Mouse (Mus musculus) heart, embryonic 13.5 days (tissue): ENCODE results near the gene Ptprm. TPM values are rescaled to one million over a fixed set of nuclear protein-coding genes. Genes with fewer than 3 reads are reported as not detected.

ENCODE experiments used
- ATAC-seq: fragments of 200-750 bp; cut with Nextera tagmentation; 2 replicates; pipeline ENCODE4 v1.8.0; 2017; ENCODE audit warnings: moderate TSS enrichment; ENCODE audit not compliant: insufficient number of reproducible peaks, low FRiP score, low TSS enrichment; ENCODE audit errors: extremely low read depth
- H3K27ac ChIP-seq: fragments of 300-500 bp; sonication (generic); replicated peaks from 2 replicates; pipeline ENCODE4 v1.5.1; 2015; ENCODE audit warnings: moderate library complexity, mild to moderate bottlenecking, inconsistent platforms
- H3K27me3 ChIP-seq: fragments of 300-500 bp; sonication (generic); replicated peaks from 2 replicates; pipeline ENCODE4 v1.6.1; 2015; ENCODE audit warnings: mild to moderate bottlenecking, inconsistent platforms
- H3K36me3 ChIP-seq: fragments of 300-500 bp; sonication (generic); 2 replicates; pipeline ENCODE4 v1.6.1; 2015; ENCODE audit warnings: mild to moderate bottlenecking, inconsistent platforms
- H3K4me1 ChIP-seq: fragments of 300-500 bp; sonication (generic); 2 replicates; pipeline ENCODE4 v1.6.1; 2015; ENCODE audit warnings: inconsistent platforms
- H3K4me2 ChIP-seq: fragments of 300-500 bp; sonication (generic); 2 replicates; pipeline ENCODE4 v1.6.1; 2015; ENCODE audit warnings: inconsistent platforms, mild to moderate bottlenecking, moderate library complexity
- H3K4me3 ChIP-seq: fragments of 300-500 bp; sonication (generic); 2 replicates; pipeline ENCODE4 v1.5.1; 2015; ENCODE audit warnings: moderate library complexity, mild to moderate bottlenecking, inconsistent platforms
- H3K9ac ChIP-seq: fragments of 300-500 bp; sonication (generic); 2 replicates; pipeline ENCODE4 v1.6.1; 2015; ENCODE audit warnings: inconsistent platforms, mild to moderate bottlenecking, moderate library complexity
- H3K9me3 ChIP-seq: fragments of 300-500 bp; sonication (generic); 2 replicates; pipeline ENCODE4 v1.6.1; 2016; ENCODE audit warnings: inconsistent platforms
- WGBS: fragments of 180-500 bp; shearing (Covaris S2); methylation state at CpG from one replicate; pipeline ENCODE4 v1.1.7; 2015; ENCODE audit warnings: mixed read lengths; 5-methylcytosine and 5-hydroxymethylcytosine counted together
- polyA plus RNA-seq: library from polyadenylated mRNA; unstranded; fragments of >200 nt; fragmentation: Nextera tagmentation; extraction: Ambion mirVana; gene quantifications from 2 replicates; pipeline ENCODE4 v1.2.1, GENCODE M21; 2015

Gene Ptprm
- polyA plus RNA-seq, 1 experiment from 2014 or later: 12.7 TPM

GRCm38 (mm10) chr17:67133440-67134103, 220.7 kb downstream of the Ptprm start:
- H3K27me3 ChIP-seq: no peaks in the 10 kb centered on the region
- no peaks in the 10 kb centered on the region for H3K36me3 ChIP-seq
- peak overlapping the region; percentile 55 for H3K4me2 ChIP-seq
- H3K9ac ChIP-seq: no peak overlapping the region
- peaks cover 56% of the 10 kb centered on the region for H3K4me1 ChIP-seq
- no peak overlapping the region for H3K4me3 ChIP-seq
- 16% methylated on average over 13 of the region's 13 CpGs for WGBS
- peak; percentile 37; the same call in 1 of the 2 replicates for ATAC-seq
- H3K27ac ChIP-seq: peak overlapping the region; percentile 86
- no peaks in the 10 kb centered on the region for H3K9me3 ChIP-seq

- peak overlapping the region; percentile 55 for H3K4me2 ChIP-seq
- ATAC-seq: no peak
- WGBS: 84% methylated on average over 4 of the region's 4 CpGs
Observed at GRCm38 (mm10) chr17:67133026-67133425, 221.2 kb downstream of the Ptprm start.

GRCm38 (mm10) chr17:67127530-67127929, 226.7 kb downstream of the Ptprm start:
- H3K27ac ChIP-seq: no peak overlapping the region
- H3K4me2 ChIP-seq: no peak overlapping the region
- no peak for ATAC-seq
- WGBS: 74% methylated on average over 7 of the region's 7 CpGs
- H3K36me3 ChIP-seq: no peaks in the 10 kb centered on the region
- H3K4me1 ChIP-seq: peaks cover 24% of the 10 kb centered on the region
- H3K9ac ChIP-seq: no peak overlapping the region
- no peaks in the 10 kb centered on the region for H3K9me3 ChIP-seq
- no peaks in the 10 kb centered on the region for H3K27me3 ChIP-seq
- H3K4me3 ChIP-seq: no peak overlapping the region

More at GRCm38 (mm10) chr17:67133026-67133425, 221.2 kb downstream of the Ptprm start:
- Histone ChIP-seq H3K4me3 (no peak overlapping the region), H3K9me3 (no peaks in the 10 kb centered on the region), H3K27me3 (no peaks in the 10 kb centered on the region), H3K36me3 (no peaks in the 10 kb centered on the region), H3K4me1 (peaks cover 56% of the 10 kb centered on the region), H3K27ac (peak overlapping the region; percentile 86), H3K9ac (no peak overlapping the region)

GRCm38 (mm10) chr17:67125596-67125995, 228.7 kb downstream of the Ptprm start:
- no peaks in the 10 kb centered on the region for H3K27me3 ChIP-seq
- H3K4me1 ChIP-seq: peaks cover 17% of the 10 kb centered on the region
- no peak overlapping the region for H3K4me2 ChIP-seq
- 72% methylated on average over 4 of the region's 4 CpGs for WGBS
- no peaks in the 10 kb centered on the region for H3K36me3 ChIP-seq
- no peak overlapping the region for H3K9ac ChIP-seq
- H3K4me3 ChIP-seq: no peak overlapping the region
- no peak overlapping the region for H3K27ac ChIP-seq
- ATAC-seq: no peak
- H3K9me3 ChIP-seq: no peaks in the 10 kb centered on the region

GRCm38 (mm10) chr17:67124294-67124693, 230.0 kb downstream of the Ptprm start:
- no peak overlapping the region for H3K4me2 ChIP-seq
- no peaks in the 10 kb centered on the region for H3K36me3 ChIP-seq
- no peak for ATAC-seq
- peaks cover 17% of the 10 kb centered on the region for H3K4me1 ChIP-seq
- H3K9ac ChIP-seq: no peak overlapping the region
- H3K27ac ChIP-seq: no peak overlapping the region
- no peaks in the 10 kb centered on the region for H3K27me3 ChIP-seq
- 69% methylated on average over 5 of the region's 5 CpGs for whole genome bisulfite sequencing
- H3K4me3 ChIP-seq: no peak overlapping the region
- H3K9me3 ChIP-seq: no peaks in the 10 kb centered on the region

GRCm38 (mm10) chr17:67123722-67124121, 230.5 kb downstream of the Ptprm start:
- Histone ChIP-seq H3K9me3 (no peaks in the 10 kb centered on the region), H3K4me2 (no peak overlapping the region), H3K4me1 (peaks cover 21% of the 10 kb centered on the region), H3K27ac (no peak overlapping the region), H3K27me3 (no peaks in the 10 kb centered on the region), H3K4me3 (no peak overlapping the region), H3K9ac (no peak overlapping the region), H3K36me3 (no peaks in the 10 kb centered on the region)
- no peak for ATAC-seq
- 77% methylated on average over 5 of the region's 5 CpGs for WGBS

- Histone ChIP-seq H3K9ac (no peak overlapping the region), H3K27ac (no peak overlapping the region), H3K4me3 (no peak overlapping the region), H3K36me3 (no peaks in the 10 kb centered on the region), H3K27me3 (no peaks in the 10 kb centered on the region), H3K4me1 (peaks cover 9% of the 10 kb centered on the region; the same call in 1 of the 2 replicates), H3K9me3 (no peaks in the 10 kb centered on the region), H3K4me2 (no peak overlapping the region)
- no peak for ATAC-seq
- WGBS: 50% methylated on average over 5 of the region's 5 CpGs
Observed at GRCm38 (mm10) chr17:67120863-67121262, 233.4 kb downstream of the Ptprm start.

GRCm38 (mm10) chr17:67118676-67119340, 235.4 kb downstream of the Ptprm start:
- Histone ChIP-seq H3K27me3 (no peaks in the 10 kb centered on the region), H3K4me1 (peaks cover 18% of the 10 kb centered on the region), H3K27ac (no peak overlapping the region), H3K36me3 (no peaks in the 10 kb centered on the region), H3K9ac (no peak overlapping the region), H3K4me2 (no peak overlapping the region), H3K4me3 (no peak overlapping the region), H3K9me3 (no peaks in the 10 kb centered on the region)
- WGBS: 68% methylated on average over 7 of the region's 7 CpGs
- ATAC-seq: no peak

GRCm38 (mm10) chr17:67114842-67115241, 239.4 kb downstream of the Ptprm start:
- ATAC-seq: no peak
- Histone ChIP-seq H3K27ac (no peak overlapping the region), H3K27me3 (no peaks in the 10 kb centered on the region), H3K9me3 (no peaks in the 10 kb centered on the region), H3K4me3 (no peak overlapping the region), H3K4me2 (no peak overlapping the region), H3K9ac (no peak overlapping the region), H3K36me3 (no peaks in the 10 kb centered on the region), H3K4me1 (peaks cover 15% of the 10 kb centered on the region)
- WGBS: 9% methylated on average over 2 of the region's 2 CpGs

- no peaks in the 10 kb centered on the region for H3K9me3 ChIP-seq
- H3K27me3 ChIP-seq: no peaks in the 10 kb centered on the region
- no peak overlapping the region for H3K4me2 ChIP-seq
- H3K4me1 ChIP-seq: peaks cover 9% of the 10 kb centered on the region
- ATAC-seq: no peak
- WGBS: 71% methylated on average over 3 of the region's 3 CpGs
- no peak overlapping the region for H3K9ac ChIP-seq
- no peaks in the 10 kb centered on the region for H3K36me3 ChIP-seq
- H3K4me3 ChIP-seq: no peak overlapping the region
- no peak overlapping the region for H3K27ac ChIP-seq
Observed at GRCm38 (mm10) chr17:67112679-67113078, 241.6 kb downstream of the Ptprm start.

GRCm38 (mm10) chr17:67106176-67106575, 248.1 kb downstream of the Ptprm start:
- H3K4me2 ChIP-seq: no peak overlapping the region
- H3K36me3 ChIP-seq: no peaks in the 10 kb centered on the region
- no peak overlapping the region for H3K27ac ChIP-seq
- WGBS: 71% methylated on average over 2 of the region's 2 CpGs
- no peak overlapping the region for H3K9ac ChIP-seq
- ATAC-seq: no peak
- H3K4me3 ChIP-seq: no peak overlapping the region
- no peaks in the 10 kb centered on the region for H3K27me3 ChIP-seq
- H3K9me3 ChIP-seq: no peaks in the 10 kb centered on the region
- H3K4me1 ChIP-seq: peaks cover 9% of the 10 kb centered on the region; the same call in 1 of the 2 replicates

GRCm38 (mm10) chr17:67102051-67102450, 252.2 kb downstream of the Ptprm start:
- no peaks in the 10 kb centered on the region for H3K36me3 ChIP-seq
- no peak overlapping the region for H3K9ac ChIP-seq
- WGBS: 50% methylated on average over 6 of the region's 6 CpGs
- no peak overlapping the region for H3K4me3 ChIP-seq
- no peak overlapping the region for H3K27ac ChIP-seq
- ATAC-seq: no peak
- H3K27me3 ChIP-seq: no peaks in the 10 kb centered on the region
- H3K9me3 ChIP-seq: no peaks in the 10 kb centered on the region
- peaks cover 9% of the 10 kb centered on the region; the same call in 1 of the 2 replicates for H3K4me1 ChIP-seq
- no peak overlapping the region for H3K4me2 ChIP-seq
